Mouse (Mus musculus): ENCODE data around the gene Sync. TPM values are rescaled to one million over a fixed set of nuclear protein-coding genes. Genes with fewer than 3 reads are reported as not detected.

Sync gene
- polyA plus RNA-seq, 1 experiment, result 0.40 TPM

DNA sequence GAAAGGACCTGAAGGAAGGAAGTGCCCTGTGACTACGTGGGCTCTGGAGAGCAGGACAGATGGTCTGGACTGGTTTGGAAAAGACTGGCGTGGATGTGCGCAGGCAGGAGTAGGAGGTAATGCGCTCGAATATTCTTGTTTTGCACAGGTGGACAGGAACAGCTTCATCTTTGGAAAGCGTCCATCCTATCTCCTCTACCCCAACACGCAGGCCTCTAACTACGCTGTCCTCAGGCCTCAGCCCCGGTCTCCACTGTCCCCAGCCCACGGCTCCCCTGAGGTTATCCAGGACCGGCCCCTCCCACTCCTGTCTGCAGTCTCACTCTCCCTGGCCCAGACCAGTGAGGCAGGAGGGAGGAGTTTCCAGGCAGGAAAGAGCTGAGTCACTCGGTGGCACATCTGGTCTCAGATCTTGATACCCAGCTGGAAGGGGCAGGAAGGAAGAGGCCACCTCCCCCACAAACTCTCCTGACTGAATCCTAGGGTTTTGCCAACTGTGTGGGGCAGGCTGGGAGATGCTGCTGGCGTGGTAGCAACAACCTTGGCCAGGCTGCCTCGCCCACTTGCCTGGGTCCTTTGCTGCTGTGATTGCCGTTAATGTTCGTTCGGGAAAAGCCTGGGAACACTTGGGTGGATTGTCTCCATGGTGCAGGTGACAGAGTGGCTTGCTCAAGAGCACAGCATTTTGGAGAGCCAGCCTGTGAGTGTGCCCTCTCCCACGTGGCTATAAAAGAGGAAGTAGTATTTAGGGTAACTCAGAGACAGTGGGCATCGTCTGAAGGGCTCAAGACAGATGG, 24.0 kb upstream of the Sync start:
- H3K36me3 ChIP-seq (ENCODE audit: control insufficient read depth, insufficient read depth, low read length), result no peaks in the 10 kb centered on the region
- peaks cover 5% of the 10 kb centered on the region; the same call in 1 of the 2 replicates for H3K4me1 ChIP-seq (ENCODE audit: control insufficient read depth, insufficient read depth, low read length)
- H3K27me3 ChIP-seq (ENCODE audit: control insufficient read depth, insufficient read depth, low read length), result no peaks in the 10 kb centered on the region
- TF ChIP-seq POLR2A (IDR thresholded peaks at IDR 0.05; ENCODE audit: control insufficient read depth, low read depth, low read length), result no peak
- no peak for TF ChIP-seq CTCF (IDR thresholded peaks at IDR 0.05; ENCODE audit: control insufficient read depth, insufficient read depth, insufficient replicate concordance, low read depth, low read length)
- H3K4me3 ChIP-seq (ENCODE audit: control insufficient read depth, low read depth, low read length), result no peak overlapping the region
- peak overlapping the region; percentile 43; the same call in 1 of the 2 replicates for H3K27ac ChIP-seq (ENCODE audit: control insufficient read depth, insufficient read depth, low read depth, low read length)

DNA sequence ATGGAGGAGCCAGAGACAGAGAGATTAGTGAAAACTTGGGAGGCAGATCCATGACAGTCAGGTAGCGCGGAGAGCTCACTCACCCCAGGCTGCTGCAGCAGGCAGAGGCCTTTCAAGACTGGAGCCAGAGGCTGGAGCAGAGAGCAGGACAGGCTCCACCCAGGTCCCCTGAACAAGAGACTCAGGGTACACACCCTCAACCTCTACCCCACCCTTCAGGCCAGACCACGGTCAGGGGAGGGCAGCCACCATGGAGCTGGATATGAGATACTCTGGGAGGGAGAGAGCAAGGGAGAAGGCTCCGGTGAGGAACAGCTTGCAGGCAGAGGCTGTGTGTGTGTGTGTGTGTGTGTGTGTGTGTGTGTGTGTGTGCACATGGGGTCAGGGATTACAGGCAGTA, 21.2 kb upstream of the Sync start:
- Histone ChIP-seq H3K4me1 (ENCODE audit: control insufficient read depth, insufficient read depth, low read length) (peaks cover 5% of the 10 kb centered on the region; the same call in 1 of the 2 replicates), H3K36me3 (ENCODE audit: control insufficient read depth, insufficient read depth, low read length) (no peaks in the 10 kb centered on the region)

DNA sequence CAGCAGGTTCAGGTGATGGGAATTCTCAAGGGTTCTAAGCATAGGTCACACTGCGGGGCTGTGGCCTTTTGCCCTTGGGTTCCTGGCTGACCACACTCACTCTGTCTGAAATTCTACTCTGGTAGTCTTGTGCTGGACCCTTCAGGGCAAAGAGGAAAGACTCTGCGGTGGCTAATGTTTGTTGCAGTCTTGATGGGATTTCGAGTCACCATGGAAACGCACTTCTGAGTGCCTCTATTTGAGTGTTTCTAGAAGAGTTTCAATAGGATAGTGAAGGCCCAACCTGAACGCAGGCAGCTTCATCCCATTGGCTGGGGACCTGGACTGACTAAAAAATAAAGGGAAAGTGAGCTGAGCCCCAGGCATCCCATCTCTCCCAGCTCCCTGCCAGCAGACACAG, 20.6 kb upstream of the Sync start:
- H3K27me3 ChIP-seq (ENCODE audit: control insufficient read depth, insufficient read depth, low read length), result no peaks in the 10 kb centered on the region
- H3K4me1 ChIP-seq (ENCODE audit: control insufficient read depth, insufficient read depth, low read length), result peaks cover 5% of the 10 kb centered on the region; the same call in 1 of the 2 replicates
- TF ChIP-seq CTCF (IDR thresholded peaks at IDR 0.05; ENCODE audit: control insufficient read depth, insufficient read depth, insufficient replicate concordance, low read depth, low read length), result no peak
- TF ChIP-seq POLR2A (IDR thresholded peaks at IDR 0.05; ENCODE audit: control insufficient read depth, low read depth, low read length), result no peak
- no peak overlapping the region for H3K27ac ChIP-seq (ENCODE audit: control insufficient read depth, insufficient read depth, low read depth, low read length)
- H3K4me3 ChIP-seq (ENCODE audit: control insufficient read depth, low read depth, low read length), result no peak overlapping the region
- no peaks in the 10 kb centered on the region for H3K36me3 ChIP-seq (ENCODE audit: control insufficient read depth, insufficient read depth, low read length)

More for the DNA sequence above, 21.2 kb upstream of the Sync start:
- no peak overlapping the region for H3K4me3 ChIP-seq (ENCODE audit: control insufficient read depth, low read depth, low read length)
- no peaks in the 10 kb centered on the region for H3K27me3 ChIP-seq (ENCODE audit: control insufficient read depth, insufficient read depth, low read length)
- TF ChIP-seq CTCF (IDR thresholded peaks at IDR 0.05; ENCODE audit: control insufficient read depth, insufficient read depth, insufficient replicate concordance, low read depth, low read length), result no peak
- no peak for TF ChIP-seq POLR2A (IDR thresholded peaks at IDR 0.05; ENCODE audit: control insufficient read depth, low read depth, low read length)
- no peak overlapping the region for H3K27ac ChIP-seq (ENCODE audit: control insufficient read depth, insufficient read depth, low read depth, low read length)

DNA sequence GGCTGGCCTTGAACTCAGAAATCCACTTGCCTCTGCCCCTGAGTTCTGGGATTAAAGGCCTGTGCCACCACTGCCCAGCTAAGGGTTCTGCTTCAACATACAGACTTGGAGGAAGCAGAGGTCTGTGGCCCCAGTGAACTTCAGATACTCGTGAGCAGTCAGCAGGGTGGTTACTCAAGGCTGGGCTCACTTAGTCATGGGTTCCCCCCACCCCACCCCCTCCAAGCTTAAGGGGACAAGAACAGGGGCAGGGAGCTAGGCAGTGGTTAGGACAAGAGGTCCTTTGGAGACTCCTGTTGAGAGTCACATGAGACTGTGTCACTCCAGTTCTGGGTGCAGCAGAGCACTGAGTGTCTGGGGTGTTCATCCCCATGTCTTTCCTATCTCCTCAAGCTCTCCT, 18.7 kb upstream of the Sync start:
- Histone ChIP-seq H3K36me3 (ENCODE audit: control insufficient read depth, insufficient read depth, low read length) (no peaks in the 10 kb centered on the region), H3K27ac (ENCODE audit: control insufficient read depth, insufficient read depth, low read depth, low read length) (no peak overlapping the region), H3K4me1 (ENCODE audit: control insufficient read depth, insufficient read depth, low read length) (no peaks in the 10 kb centered on the region; the same call in 1 of the 2 replicates), H3K27me3 (ENCODE audit: control insufficient read depth, insufficient read depth, low read length) (no peaks in the 10 kb centered on the region), H3K4me3 (ENCODE audit: control insufficient read depth, low read depth, low read length) (no peak overlapping the region)
- TF ChIP-seq POLR2A (IDR thresholded peaks at IDR 0.05; ENCODE audit: control insufficient read depth, low read depth, low read length) (no peak), CTCF (IDR thresholded peaks at IDR 0.05; ENCODE audit: control insufficient read depth, insufficient read depth, insufficient replicate concordance, low read depth, low read length) (no peak)

DNA sequence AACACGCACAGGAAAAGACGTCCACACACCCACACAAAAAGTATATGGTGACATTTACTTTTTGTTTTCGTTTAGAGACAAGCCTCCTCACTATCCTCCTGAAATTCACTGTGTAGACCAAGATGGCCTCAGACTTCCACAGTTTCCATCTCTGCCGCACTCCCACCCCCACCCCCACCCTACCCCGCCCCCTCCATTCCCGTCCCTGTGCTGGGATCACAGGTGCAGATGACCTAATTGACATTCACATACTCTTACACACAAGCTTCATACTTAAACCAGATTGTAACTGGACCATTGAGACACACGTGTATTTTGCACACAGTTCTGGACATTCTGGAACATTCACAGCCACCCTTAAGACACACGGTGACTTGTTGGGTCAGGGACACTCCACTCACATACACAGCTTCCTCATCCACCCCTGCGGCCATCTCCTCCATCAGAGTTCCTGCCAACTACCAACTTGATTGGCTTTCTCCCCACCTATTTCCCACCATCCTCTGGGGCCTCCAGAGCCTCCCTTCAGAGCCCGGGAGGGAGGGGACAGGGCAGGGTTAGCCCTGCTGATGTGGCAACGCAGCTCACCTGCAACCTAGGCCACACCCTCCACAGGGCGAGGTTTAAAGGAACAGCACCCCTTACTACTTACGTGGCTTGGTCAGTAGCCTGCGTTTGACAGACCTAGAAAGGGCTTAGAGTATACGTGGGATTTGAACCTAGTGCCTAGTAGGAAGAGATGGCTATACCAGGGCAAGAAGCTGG, 15.2 kb upstream of the Sync start:
- no peaks in the 10 kb centered on the region; the same call in 1 of the 2 replicates for H3K4me1 ChIP-seq (ENCODE audit: control insufficient read depth, insufficient read depth, low read length)
- H3K27ac ChIP-seq (ENCODE audit: control insufficient read depth, insufficient read depth, low read depth, low read length), result no peak overlapping the region
- no peaks in the 10 kb centered on the region for H3K36me3 ChIP-seq (ENCODE audit: control insufficient read depth, insufficient read depth, low read length)
- no peak for TF ChIP-seq CTCF (IDR thresholded peaks at IDR 0.05; ENCODE audit: control insufficient read depth, insufficient read depth, insufficient replicate concordance, low read depth, low read length)
- no peak for TF ChIP-seq POLR2A (IDR thresholded peaks at IDR 0.05; ENCODE audit: control insufficient read depth, low read depth, low read length)
- no peaks in the 10 kb centered on the region for H3K27me3 ChIP-seq (ENCODE audit: control insufficient read depth, insufficient read depth, low read length)
- no peak overlapping the region for H3K4me3 ChIP-seq (ENCODE audit: control insufficient read depth, low read depth, low read length)

DNA sequence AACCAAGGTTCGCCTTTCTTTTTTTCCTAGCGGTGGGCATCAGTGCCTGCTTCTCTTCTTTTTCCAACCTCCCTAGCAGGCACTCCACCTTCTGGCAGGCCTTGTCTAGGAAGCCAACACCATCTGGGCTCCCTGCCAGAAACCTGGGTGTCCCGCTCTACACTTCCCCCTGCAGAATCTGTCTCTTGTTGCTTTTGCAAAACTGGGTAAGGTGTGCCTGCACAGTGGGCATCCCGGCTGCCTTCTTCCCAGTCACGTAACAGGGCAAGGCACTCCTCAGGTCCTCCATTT, 14.7 kb upstream of the Sync start:
- H3K4me3 ChIP-seq (ENCODE audit: control insufficient read depth, low read depth, low read length), result no peak overlapping the region
- 0 out of 2 replicates have a peak, but pooled peaks have one; percentile 2 for TF ChIP-seq CTCF (IDR thresholded peaks at IDR 0.05; ENCODE audit: control insufficient read depth, insufficient read depth, insufficient replicate concordance, low read depth, low read length)
- no peak for TF ChIP-seq POLR2A (IDR thresholded peaks at IDR 0.05; ENCODE audit: control insufficient read depth, low read depth, low read length)
- no peaks in the 10 kb centered on the region for H3K27me3 ChIP-seq (ENCODE audit: control insufficient read depth, insufficient read depth, low read length)
- no peak overlapping the region for H3K27ac ChIP-seq (ENCODE audit: control insufficient read depth, insufficient read depth, low read depth, low read length)
- H3K36me3 ChIP-seq (ENCODE audit: control insufficient read depth, insufficient read depth, low read length), result no peaks in the 10 kb centered on the region
- H3K4me1 ChIP-seq (ENCODE audit: control insufficient read depth, insufficient read depth, low read length), result peaks cover 2% of the 10 kb centered on the region; the same call in 1 of the 2 replicates

DNA sequence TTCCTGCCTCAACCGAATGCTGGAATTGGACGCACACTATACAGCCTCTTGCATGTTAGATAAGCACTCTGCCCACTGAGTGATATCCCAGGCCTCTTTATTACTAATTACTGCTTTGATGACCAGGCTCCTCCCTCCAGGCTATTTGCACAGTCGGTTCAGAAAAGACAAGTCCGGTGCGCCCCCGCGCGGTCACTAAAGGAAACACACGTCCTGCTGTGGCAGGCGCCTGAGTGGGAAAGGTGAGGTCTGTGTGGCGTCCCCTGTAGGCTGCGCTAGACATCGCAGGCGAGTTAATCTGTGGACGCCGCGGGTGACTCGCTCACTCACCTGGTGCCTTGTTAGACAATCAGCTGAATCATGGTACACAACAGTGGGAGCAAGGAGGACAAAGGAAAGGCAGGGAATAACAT, 11.0 kb upstream of the Sync start:
- Histone ChIP-seq H3K36me3 (ENCODE audit: control insufficient read depth, insufficient read depth, low read length) (no peaks in the 10 kb centered on the region), H3K27ac (ENCODE audit: control insufficient read depth, insufficient read depth, low read depth, low read length) (no peak overlapping the region), H3K4me3 (ENCODE audit: control insufficient read depth, low read depth, low read length) (no peak overlapping the region; the same call in 1 of the 2 replicates), H3K27me3 (ENCODE audit: control insufficient read depth, insufficient read depth, low read length) (no peaks in the 10 kb centered on the region), H3K4me1 (ENCODE audit: control insufficient read depth, insufficient read depth, low read length) (peaks cover 2% of the 10 kb centered on the region; the same call in 1 of the 2 replicates)
- peak; percentile 100 for TF ChIP-seq CTCF (IDR thresholded peaks at IDR 0.05; ENCODE audit: control insufficient read depth, insufficient read depth, insufficient replicate concordance, low read depth, low read length)
- TF ChIP-seq POLR2A (IDR thresholded peaks at IDR 0.05; ENCODE audit: control insufficient read depth, low read depth, low read length), result no peak
